Mouse (Mus musculus): ENCODE measurements around the gene Epgn.
A peak's percentile ranks its signal among the peaks of the same experiment; 100 is the strongest.

Epgn gene

GRCm38 (mm10) chr5:91027164-91027563, at the start of gene Epgn:
Gene Epgn (plus strand): TSS chr5:91027464.
- DNase-seq: no peak

GRCm38 (mm10) chr5:90980297-90980696, 47.0 kb upstream of the Epgn start:
- peak; percentile 21 for DNase-seq

- no peak for DNase-seq
Observed at GRCm38 (mm10) chr5:90987605-90988004, 39.7 kb upstream of the Epgn start.

- no peak for DNase-seq
Observed at GRCm38 (mm10) chr5:90988149-90988548, 39.1 kb upstream of the Epgn start.

GRCm38 (mm10) chr5:90988592-90988991, 38.7 kb upstream of the Epgn start:
- DNase-seq: no peak

GRCm38 (mm10) chr5:90999942-91000341, 27.3 kb upstream of the Epgn start:
- DNase-seq: no peak

GRCm38 (mm10) chr5:91015216-91015615, 12.0 kb upstream of the Epgn start:
- no peak for DNase-seq

GRCm38 (mm10) chr5:91023114-91023513, 4.2 kb upstream of the Epgn start:
- no peak for DNase-seq

GRCm38 (mm10) chr5:91027840-91028239, 576 bp downstream of the Epgn start:
- no peak for DNase-seq

GRCm38 (mm10) chr5:91030629-91031028, 3.4 kb downstream of the Epgn start:
- no peak for DNase-seq

- DNase-seq: no peak
Observed at GRCm38 (mm10) chr5:91035341-91035740, 8.1 kb downstream of the Epgn start.

GRCm38 (mm10) chr5:91036628-91037027, 9.4 kb downstream of the Epgn start:
- DNase-seq: no peak

GRCm38 (mm10) chr5:91037756-91038155, 10.5 kb downstream of the Epgn start:
- DNase-seq: no peak

- DNase-seq: peak; percentile 6
Observed at GRCm38 (mm10) chr5:91038547-91038946, 11.3 kb downstream of the Epgn start.

GRCm38 (mm10) chr5:91038963-91039362, 11.7 kb downstream of the Epgn start:
- no peak for DNase-seq

- no peak for DNase-seq
Observed at GRCm38 (mm10) chr5:91047987-91048386, 20.7 kb downstream of the Epgn start.

GRCm38 (mm10) chr5:91048397-91048796, 21.1 kb downstream of the Epgn start:
- DNase-seq: no peak

GRCm38 (mm10) chr5:91072340-91072739, 45.1 kb downstream of the Epgn start:
- peak; percentile 10 for DNase-seq

GRCm38 (mm10) chr5:91073626-91074025, 46.4 kb downstream of the Epgn start:
- DNase-seq: no peak

- no peak for DNase-seq
Observed at GRCm38 (mm10) chr5:91074026-91074425, 46.8 kb downstream of the Epgn start.

- DNase-seq: no peak
Observed at GRCm38 (mm10) chr5:91074450-91074950, 47.2 kb downstream of the Epgn start, which contains the start of gene Ereg. Gene Ereg (plus strand): TSS chr5:91074622.

- DNase-seq: no peak
Observed at GRCm38 (mm10) chr5:91075021-91075420, 47.8 kb downstream of the Epgn start.

- no peak for DNase-seq
Observed at GRCm38 (mm10) chr5:91083016-91083415, 55.8 kb downstream of the Epgn start.
